Mouse (Mus musculus) adrenal gland, adult 2 months (tissue): Measurements from ENCODE around the gene Wdr46. TPM values are rescaled to one million over a fixed set of nuclear protein-coding genes. Genes with fewer than 3 reads are reported as not detected.
A peak's percentile ranks its signal among the peaks of the same experiment; 100 is the strongest.
"Not testable (repeated sequence)": the region's sequence is repeated elsewhere in the genome, so short reads cannot be mapped to it uniquely, and the experiment has no call there.

Experiments used
- DNase-seq: peaks from one replicate; pipeline ENCODE4 v3.0.0; 2021
- polyA plus RNA-seq: library from polyadenylated mRNA; depleted of rRNA; stranded (reverse); fragments of >200 nt; gene quantifications from 2 replicates; pipeline ENCODE4 v1.2.3, GENCODE M21; 2012; rRNA removed
- total RNA-seq, 2 experiments: library from RNA; stranded (reverse); gene quantifications; 2 replicates each; pipeline ENCODE4 v1.2.3; 2021

Gene Wdr46
- total and polyA plus RNA-seq, 3 experiments: 25.6 to 38.4 (median 35.4) TPM

DNA sequence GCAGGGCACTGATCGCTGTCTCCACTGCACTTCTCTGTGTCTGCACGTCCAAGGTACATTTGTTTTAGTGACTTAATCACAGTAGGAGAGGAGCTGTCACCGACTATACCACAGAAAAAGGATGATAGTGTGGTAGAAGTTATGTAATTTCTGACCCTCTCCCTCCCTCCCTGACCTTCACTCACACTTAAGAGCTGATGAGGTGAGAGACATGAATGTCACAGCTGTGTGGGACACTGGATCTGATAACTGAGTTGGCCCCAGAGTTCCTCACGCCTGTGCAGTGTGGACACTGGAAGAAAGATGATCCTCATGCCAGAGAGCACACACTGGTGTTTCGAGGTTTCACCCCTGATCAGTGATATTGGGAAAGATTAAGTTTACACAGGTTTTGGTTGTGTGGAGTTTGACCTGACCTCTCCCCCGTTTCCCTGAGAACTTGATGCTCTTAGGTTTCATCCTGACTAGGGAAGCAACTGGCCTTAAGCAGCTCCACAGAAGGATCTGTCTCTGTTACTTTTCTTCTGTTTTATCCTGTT is 39.1 kb downstream of the Wdr46 start:
- DNase-seq: no peak

DNA sequence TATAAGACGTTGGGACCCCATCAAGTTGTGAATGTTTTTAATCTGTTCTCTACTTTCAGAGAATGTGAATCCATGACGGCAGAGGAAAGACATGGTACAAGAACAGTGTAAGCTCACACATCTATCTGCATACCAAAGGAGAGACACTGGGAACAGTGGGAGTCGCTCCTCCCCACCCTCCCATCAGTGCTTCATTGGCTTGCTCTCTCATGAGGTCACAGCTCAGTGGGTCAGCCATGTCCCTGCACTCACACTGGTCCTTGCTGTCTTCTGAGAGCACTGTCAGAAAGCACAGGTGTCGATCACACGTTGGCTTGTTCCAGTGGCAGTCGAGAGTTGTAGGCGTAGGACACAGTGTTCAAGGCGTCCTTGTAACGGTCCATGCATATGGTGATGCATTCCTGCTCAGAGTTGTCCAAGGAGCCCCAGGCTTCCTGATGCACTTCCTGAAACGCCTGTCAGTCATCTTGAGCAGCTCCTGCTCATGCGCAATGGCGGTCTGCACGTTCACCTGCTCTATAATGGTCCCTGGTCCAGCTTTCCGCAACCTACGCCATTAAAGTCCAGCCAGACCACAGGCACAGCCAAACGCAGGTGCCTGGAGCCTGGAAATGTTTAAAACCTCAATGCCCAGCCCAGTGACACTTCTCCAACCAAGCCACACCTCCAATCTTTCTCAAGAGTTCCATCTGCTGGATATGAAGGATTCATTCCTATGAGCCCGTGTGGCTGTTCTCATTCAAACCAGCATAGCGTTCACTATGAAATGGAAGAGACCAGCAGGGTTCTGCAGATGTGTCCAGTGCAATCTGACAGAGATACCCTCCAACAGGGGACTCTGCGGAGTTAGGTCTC is 39.9 kb downstream of the Wdr46 start:
- DNase-seq: no peak

DNA sequence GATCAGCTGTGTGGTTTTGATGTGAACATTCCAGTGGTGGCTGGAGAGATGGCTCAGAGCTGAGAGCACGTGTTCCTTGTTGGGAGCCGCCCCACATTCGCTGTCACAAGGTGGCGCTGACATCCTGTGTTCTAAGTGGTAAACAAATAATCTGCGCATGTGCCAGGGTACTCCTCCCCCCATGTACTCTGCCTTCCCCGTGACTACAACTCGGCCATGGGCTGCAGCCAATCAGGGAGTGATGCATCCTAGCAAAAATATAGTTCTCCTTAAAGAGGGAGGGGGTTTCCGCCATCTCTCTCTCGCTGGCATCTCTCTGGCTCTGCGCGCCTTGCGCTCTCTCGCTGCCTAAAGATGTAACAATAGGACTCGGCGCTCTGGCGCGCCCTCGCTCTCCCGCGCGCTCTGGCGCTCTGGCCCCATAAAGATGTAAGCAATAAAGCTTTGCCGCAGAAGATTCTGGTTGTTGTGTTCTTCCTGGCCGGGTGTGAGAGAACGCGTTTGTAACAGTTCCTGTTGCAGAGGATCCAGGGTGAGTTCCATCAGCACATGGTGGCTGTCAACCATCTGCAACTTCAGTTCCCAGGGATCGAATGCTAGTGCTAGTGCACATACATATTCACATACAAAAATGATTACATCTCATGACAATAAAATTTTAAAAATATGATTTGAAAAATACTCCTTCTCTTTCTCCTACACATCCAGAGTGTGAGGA is 40.9 kb downstream of the Wdr46 start:
- DNase-seq: peak; percentile 92

DNA sequence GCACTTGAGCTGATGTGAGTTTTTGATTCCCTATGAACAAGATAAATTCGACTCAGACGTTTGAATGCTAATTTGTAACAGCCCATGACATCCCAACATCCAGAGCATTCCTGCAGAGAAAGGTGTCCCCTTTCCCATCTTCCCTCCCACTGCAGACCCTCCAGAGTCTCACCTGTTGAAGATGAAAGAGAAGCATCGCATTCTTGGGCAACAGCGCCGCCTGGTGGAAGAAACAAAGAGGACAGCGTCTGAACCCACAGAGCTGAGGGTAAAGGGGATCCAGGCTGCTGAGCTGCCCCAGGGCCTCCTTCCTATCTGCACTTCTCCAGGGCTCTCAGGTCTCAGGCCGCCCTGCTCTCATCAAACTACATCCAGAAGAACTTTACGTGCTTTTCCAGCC is 41.7 kb downstream of the Wdr46 start:
- DNase-seq: peak; percentile 57

DNA sequence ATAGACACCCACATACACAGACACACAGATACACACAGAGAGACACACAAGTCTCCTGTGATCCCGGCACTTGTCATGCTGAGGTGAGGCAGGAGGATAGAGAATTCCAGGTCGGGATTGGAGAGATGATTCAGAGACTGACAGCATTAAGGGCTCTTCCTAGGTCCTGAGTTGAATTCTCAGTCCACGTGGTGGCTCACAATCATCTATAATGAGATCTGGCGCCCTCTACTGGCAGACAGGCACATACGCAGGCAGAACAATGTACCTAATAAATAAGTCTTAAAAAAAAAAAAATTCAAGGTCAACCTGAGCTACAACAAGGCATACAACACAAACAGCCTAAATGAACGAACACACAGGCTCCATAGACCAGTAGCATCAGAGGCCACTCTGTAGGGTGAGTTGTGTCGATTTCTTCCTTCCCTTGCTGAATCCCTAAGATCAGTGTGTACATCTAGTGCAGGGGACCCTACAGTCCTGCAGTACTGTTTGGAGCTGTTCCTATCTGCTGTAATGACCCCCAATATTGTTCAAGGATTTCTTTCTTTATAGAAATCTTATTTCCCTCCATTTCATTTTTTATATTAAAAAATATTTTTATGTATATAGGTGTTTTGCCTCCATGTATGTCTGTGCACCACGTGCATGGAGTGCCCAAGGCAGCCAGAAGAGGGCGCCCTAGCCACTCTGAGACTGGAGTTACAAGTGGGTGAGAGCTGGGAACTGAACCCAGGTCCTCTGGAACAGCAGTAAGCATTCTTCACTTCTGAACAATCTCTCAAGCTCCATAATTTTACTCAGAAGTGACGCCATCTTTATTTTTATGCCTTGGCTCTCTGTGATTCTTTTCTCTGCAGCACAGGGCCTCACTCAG is 51.6 kb downstream of the Wdr46 start:
- DNase-seq: peak; percentile 49

DNA sequence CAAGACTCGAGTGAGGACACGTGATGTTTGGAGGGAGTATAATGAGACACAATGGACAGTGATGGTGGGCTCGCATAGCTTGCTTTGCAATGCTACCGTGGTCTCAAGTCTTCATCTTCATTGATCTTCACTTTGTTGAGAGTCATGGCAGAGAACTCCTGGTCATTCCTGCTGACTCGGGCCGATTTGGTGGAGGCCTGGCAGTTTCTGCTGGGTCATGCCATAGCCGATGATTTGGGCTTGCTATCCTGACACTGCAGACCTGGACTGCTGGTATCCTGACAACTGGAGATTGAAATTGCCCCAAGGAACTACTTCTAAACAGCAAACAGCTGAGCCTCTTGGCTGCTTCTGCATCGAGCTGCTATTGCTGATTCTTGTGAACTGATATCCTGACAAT is 54.5 kb downstream of the Wdr46 start:
- no peak for DNase-seq

DNA sequence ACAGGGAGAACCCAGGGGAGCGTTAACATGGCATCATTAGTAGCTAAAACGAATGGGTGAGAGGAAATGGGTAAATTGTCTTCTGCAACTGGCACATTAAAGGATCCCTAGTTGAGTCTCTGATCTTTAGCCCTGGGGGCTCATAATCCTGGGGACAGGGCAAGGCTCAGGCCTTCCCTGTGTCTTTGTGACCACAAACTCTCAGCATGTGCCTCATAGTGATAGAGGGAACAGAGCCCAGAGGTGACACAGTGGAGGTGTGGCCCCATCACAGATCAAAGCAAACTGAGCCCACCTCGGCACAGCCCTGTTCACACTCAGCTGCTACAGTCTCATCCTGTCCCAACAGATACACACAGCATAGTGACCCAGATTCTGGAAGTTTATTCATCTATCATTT is 55.2 kb downstream of the Wdr46 start:
- DNase-seq: no peak

DNA sequence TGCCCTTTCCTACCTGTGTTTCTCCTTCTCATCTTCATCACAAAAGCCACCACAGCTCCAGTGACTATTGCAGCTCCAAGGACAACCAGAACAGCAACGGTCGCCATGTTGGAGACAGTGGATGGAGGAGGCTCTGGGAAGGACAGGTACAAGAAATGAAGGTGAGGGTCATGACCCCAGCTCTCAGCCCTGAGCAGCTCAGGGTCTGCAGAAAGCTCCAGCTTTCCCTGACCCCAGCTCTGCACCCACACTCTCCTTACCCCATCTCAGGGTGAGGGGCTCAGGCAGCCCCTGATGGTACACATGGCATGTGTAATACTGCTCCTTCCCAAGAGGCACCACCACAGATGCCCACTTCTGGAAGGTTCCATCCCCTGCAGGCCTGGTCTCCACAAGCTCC is 56.6 kb downstream of the Wdr46 start:
- not testable (repeated sequence) for DNase-seq

DNA sequence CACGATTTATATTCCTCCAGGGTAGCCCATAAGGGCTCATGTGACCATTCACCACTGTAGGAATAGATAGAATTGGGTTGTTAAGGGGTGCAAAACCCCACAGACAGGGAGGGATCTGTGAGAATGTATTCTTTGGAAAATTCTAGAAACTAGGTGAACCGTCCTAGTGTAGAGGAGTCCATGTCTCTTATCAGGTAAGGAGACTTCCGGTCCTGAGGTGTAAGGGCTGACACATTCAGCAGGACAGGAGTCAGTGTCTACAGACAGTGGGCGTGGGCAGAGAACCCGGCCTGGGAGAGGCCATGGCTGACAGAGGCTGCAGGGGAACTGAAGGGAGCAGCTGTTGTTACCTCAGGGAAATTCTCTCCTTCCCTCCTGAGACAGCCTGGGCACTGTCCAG is 58.2 kb downstream of the Wdr46 start:
- DNase-seq: not testable (repeated sequence)

Other genes starting within 250 kb of the Wdr46 start
Only the 30 nearest of the 31 such genes appear.
- 100 to 1,000 TPM; 112 to 117 TPM for gene March2, start 222.0 kb upstream of the Wdr46 start, total RNA-seq
- gene March2, start 222.0 kb upstream of the Wdr46 start, polyA plus RNA-seq: 150 and 170 TPM in 2 replicates
- gene Rab11b, start 180.1 kb upstream of the Wdr46 start, total RNA-seq: 100 to 1,000 TPM; 247 to 267 TPM
- gene Rab11b, start 180.1 kb upstream of the Wdr46 start, polyA plus RNA-seq: 522 and 543 TPM in 2 replicates
- gene Angptl4, start 158.8 kb upstream of the Wdr46 start, total RNA-seq: 100 to 1,000 TPM in 1 of 2 experiments, 10 to 100 TPM in 1; 44.5 to 100 TPM
- 131 and 261 TPM in 2 replicates for gene Angptl4, start 158.8 kb upstream of the Wdr46 start, polyA plus RNA-seq
- gene Kank3, start 130.1 kb upstream of the Wdr46 start, total RNA-seq: 10 to 100 TPM; 55.9 to 66.2 TPM
- 164 and 195 TPM in 2 replicates for gene Kank3, start 130.1 kb upstream of the Wdr46 start, polyA plus RNA-seq
- 1,000 to 10,000 TPM; 1,533 to 1,560 TPM for gene Rps28, start 116.1 kb upstream of the Wdr46 start, total RNA-seq
- 387 and 446 TPM in 2 replicates for gene Rps28, start 116.1 kb upstream of the Wdr46 start, polyA plus RNA-seq
- gene Ndufa7, start 116.1 kb upstream of the Wdr46 start, total RNA-seq: 100 to 1,000 TPM; 507 to 539 TPM
- 556 and 578 TPM in 2 replicates for gene Ndufa7, start 116.1 kb upstream of the Wdr46 start, polyA plus RNA-seq
- gene Cd320, start 97.6 kb upstream of the Wdr46 start, total RNA-seq: 10 to 100 TPM; 34.2 to 42.8 TPM
- gene Cd320, start 97.6 kb upstream of the Wdr46 start, polyA plus RNA-seq: 85.2 and 99.1 TPM in 2 replicates
- not detected for gene Gm7029, start 66.8 kb upstream of the Wdr46 start, total RNA-seq
- not detected in 2 replicates for gene Gm7029, start 66.8 kb upstream of the Wdr46 start, polyA plus RNA-seq
- 1 to 10 TPM; 1.4 to 1.6 TPM for gene Kifc1, start 50.0 kb upstream of the Wdr46 start, total RNA-seq
- gene Kifc1, start 50.0 kb upstream of the Wdr46 start, polyA plus RNA-seq: 1.8 and 2.5 TPM in 2 replicates
- gene Platr17, start 35.5 kb upstream of the Wdr46 start, total RNA-seq: not detected
- gene Platr17, start 35.5 kb upstream of the Wdr46 start, polyA plus RNA-seq: not detected in 2 replicates
- 10 to 100 TPM; 29.0 to 30.3 TPM for gene Daxx, start 31.2 kb upstream of the Wdr46 start, total RNA-seq
- 54.7 and 65.7 TPM in 2 replicates for gene Daxx, start 31.2 kb upstream of the Wdr46 start, polyA plus RNA-seq
- 100 to 1,000 TPM; 151 to 171 TPM for gene Tapbp, start 24.8 kb upstream of the Wdr46 start, total RNA-seq
- 244 and 245 TPM in 2 replicates for gene Tapbp, start 24.8 kb upstream of the Wdr46 start, polyA plus RNA-seq
- gene Zbtb22, start 24.8 kb upstream of the Wdr46 start, total RNA-seq: 10 to 100 TPM; 26.1 to 38.3 TPM
- gene Zbtb22, start 24.8 kb upstream of the Wdr46 start, polyA plus RNA-seq: 52.1 and 57.1 TPM in 2 replicates
- 10 to 100 TPM; 44.2 to 44.4 TPM for gene Rgl2, start 11.1 kb upstream of the Wdr46 start, total RNA-seq
- gene Rgl2, start 11.1 kb upstream of the Wdr46 start, polyA plus RNA-seq: 237 and 298 TPM in 2 replicates
- 100 to 1,000 TPM in 1 of 2 experiments, 10 to 100 TPM in 1; 69.7 to 100 TPM for gene Pfdn6, start 317 bp upstream of the Wdr46 start, total RNA-seq
- 5.0 and 6.8 TPM in 2 replicates for gene Pfdn6, start 317 bp upstream of the Wdr46 start, polyA plus RNA-seq
- 1 to 10 TPM; 4.0 to 6.5 TPM for gene B3galt4, start 10.8 kb downstream of the Wdr46 start, total RNA-seq
- 21.2 and 21.3 TPM in 2 replicates for gene B3galt4, start 10.8 kb downstream of the Wdr46 start, polyA plus RNA-seq
- 10 to 100 TPM; 52.8 to 55.1 TPM for gene Vps52, start 15.2 kb downstream of the Wdr46 start, total RNA-seq
- gene Vps52, start 15.2 kb downstream of the Wdr46 start, polyA plus RNA-seq: 88.4 and 107 TPM in 2 replicates
- gene Rps18, start 15.3 kb downstream of the Wdr46 start, total RNA-seq: 100 to 1,000 TPM; 541 to 790 TPM
- gene Rps18, start 15.3 kb downstream of the Wdr46 start, polyA plus RNA-seq: 153 and 176 TPM in 2 replicates
- gene H2-K1, start 59.7 kb downstream of the Wdr46 start, total RNA-seq: 100 to 1,000 TPM; 577 to 669 TPM
- gene H2-K1, start 59.7 kb downstream of the Wdr46 start, polyA plus RNA-seq: 2,584 and 2,844 TPM in 2 replicates
- 10 to 100 TPM; 41.4 to 57.0 TPM for gene Ring1, start 84.0 kb downstream of the Wdr46 start, total RNA-seq
- 70.0 and 92.4 TPM in 2 replicates for gene Ring1, start 84.0 kb downstream of the Wdr46 start, polyA plus RNA-seq
- 100 to 1,000 TPM; 252 to 263 TPM for gene H2-Ke6, start 87.4 kb downstream of the Wdr46 start, total RNA-seq
- gene H2-Ke6, start 87.4 kb downstream of the Wdr46 start, polyA plus RNA-seq: 362 and 465 TPM in 2 replicates
- 100 to 1,000 TPM; 156 to 217 TPM for gene Slc39a7, start 91.0 kb downstream of the Wdr46 start, total RNA-seq
- 291 and 321 TPM in 2 replicates for gene Slc39a7, start 91.0 kb downstream of the Wdr46 start, polyA plus RNA-seq
- 10 to 100 TPM; 47.5 to 54.9 TPM for gene Rxrb, start 91.2 kb downstream of the Wdr46 start, total RNA-seq
- 150 and 161 TPM in 2 replicates for gene Rxrb, start 91.2 kb downstream of the Wdr46 start, polyA plus RNA-seq
- 1 to 10 TPM; 1.0 to 1.1 TPM for gene Col11a2, start 98.8 kb downstream of the Wdr46 start, total RNA-seq
- 0.35 and 1.7 TPM in 2 replicates for gene Col11a2, start 98.8 kb downstream of the Wdr46 start, polyA plus RNA-seq
- under 1 TPM in 1 of 2 experiments, not detected in 1; 0.62 TPM for gene H2-Oa, start 151.7 kb downstream of the Wdr46 start, total RNA-seq
- 1.9 TPM in 2 replicates for gene H2-Oa, start 151.7 kb downstream of the Wdr46 start, polyA plus RNA-seq
- gene H2-DMa, start 178.9 kb downstream of the Wdr46 start, total RNA-seq: 10 to 100 TPM; 14.4 to 18.9 TPM
- gene H2-DMa, start 178.9 kb downstream of the Wdr46 start, polyA plus RNA-seq: 24.2 and 27.4 TPM in 2 replicates
- gene Brd2, start 182.0 kb downstream of the Wdr46 start, total RNA-seq: 100 to 1,000 TPM; 173 to 286 TPM
- 103 and 104 TPM in 2 replicates for gene Brd2, start 182.0 kb downstream of the Wdr46 start, polyA plus RNA-seq
- 1 to 10 TPM; 2.0 to 3.4 TPM for gene H2-DMb2, start 202.6 kb downstream of the Wdr46 start, total RNA-seq
- gene H2-DMb2, start 202.6 kb downstream of the Wdr46 start, polyA plus RNA-seq: 1.3 and 2.3 TPM in 2 replicates
- 10 to 100 TPM in 1 of 2 experiments, 1 to 10 TPM in 1; 6.4 to 12.3 TPM for gene H2-DMb1, start 212.4 kb downstream of the Wdr46 start, total RNA-seq
- 32.6 and 33.3 TPM in 2 replicates for gene H2-DMb1, start 212.4 kb downstream of the Wdr46 start, polyA plus RNA-seq
- 10 to 100 TPM; 15.4 to 19.1 TPM for gene Tap1, start 246.9 kb downstream of the Wdr46 start, total RNA-seq
- 44.5 and 44.9 TPM in 2 replicates for gene Tap1, start 246.9 kb downstream of the Wdr46 start, polyA plus RNA-seq